Mouse (Mus musculus) midbrain, embryonic 13.5 days (tissue): ENCODE results near the gene Dse. TPM values are rescaled to one million over a fixed set of nuclear protein-coding genes. Genes with fewer than 3 reads are reported as not detected.

Source experiments
- ATAC-seq: fragments of 200-750 bp; cut with Nextera tagmentation; 2 replicates; pipeline ENCODE4 v1.8.0; 2017; ENCODE audit warnings: mild to moderate bottlenecking, moderate TSS enrichment, moderate library complexity
- H3K27ac ChIP-seq: fragments of 300-500 bp; sonication (generic); 2 replicates; pipeline ENCODE4 v1.5.1; 2015; ENCODE audit warnings: inconsistent platforms, mild to moderate bottlenecking, moderate library complexity
- H3K27me3 ChIP-seq: fragments of 300-500 bp; sonication (generic); 2 replicates; pipeline ENCODE4 v1.6.1; 2015; ENCODE audit warnings: mild to moderate bottlenecking, inconsistent platforms
- H3K36me3 ChIP-seq: fragments of 300-500 bp; sonication (generic); 2 replicates; pipeline ENCODE4 v1.6.1; 2015; ENCODE audit warnings: mild to moderate bottlenecking, inconsistent platforms
- H3K4me1 ChIP-seq: fragments of 300-500 bp; sonication (generic); replicated peaks from 2 replicates; pipeline ENCODE4 v1.6.1; 2015; ENCODE audit warnings: inconsistent platforms
- H3K4me2 ChIP-seq: fragments of 300-500 bp; sonication (generic); replicated peaks from 2 replicates; pipeline ENCODE4 v1.6.1; 2015; ENCODE audit warnings: moderate library complexity, mild to moderate bottlenecking, inconsistent platforms
- H3K4me3 ChIP-seq: fragments of 300-500 bp; sonication (generic); replicated peaks from 2 replicates; pipeline ENCODE4 v1.5.1; 2015; ENCODE audit warnings: mild to moderate bottlenecking, inconsistent platforms
- H3K9ac ChIP-seq: fragments of 300-500 bp; sonication (generic); replicated peaks from 2 replicates; pipeline ENCODE4 v1.6.1; 2015; ENCODE audit warnings: mild to moderate bottlenecking, inconsistent platforms
- H3K9me3 ChIP-seq: fragments of 300-500 bp; sonication (generic); 2 replicates; pipeline ENCODE4 v1.6.1; 2016; ENCODE audit warnings: mild to moderate bottlenecking, inconsistent platforms
- WGBS: fragments of 180-500 bp; shearing (Covaris S2); methylation state at CpG from one replicate; pipeline ENCODE4 v1.1.7; 2015; 5-methylcytosine and 5-hydroxymethylcytosine counted together
- polyA plus RNA-seq: library from polyadenylated mRNA; unstranded; fragments of >200 nt; fragmentation: Nextera tagmentation; extraction: Ambion mirVana; gene quantifications from 2 replicates; pipeline ENCODE4 v1.2.1, GENCODE M21; 2015

The Dse gene
- polyA plus RNA-seq, 1 experiment from 2014 or later: 6.2 TPM

GRCm38 (mm10) chr10:34229491-34229890 is 22.0 kb upstream of the Dse start:
- no peak for ATAC-seq
- Histone ChIP-seq H3K36me3 (no peaks in the 10 kb centered on the region), H3K4me3 (no peak overlapping the region), H3K4me2 (no peak overlapping the region), H3K9me3 (peaks cover 3% of the 10 kb centered on the region; the same call in 1 of the 2 replicates), H3K9ac (no peak overlapping the region), H3K27me3 (no peaks in the 10 kb centered on the region), H3K27ac (no peak overlapping the region), H3K4me1 (no peaks in the 10 kb centered on the region)
- 81% methylated on average over 4 of the region's 4 CpGs for WGBS

GRCm38 (mm10) chr10:34223660-34224059 is 16.1 kb upstream of the Dse start:
- no peak for ATAC-seq
- no peak overlapping the region for H3K4me3 ChIP-seq
- peaks cover 3% of the 10 kb centered on the region; the same call in 1 of the 2 replicates for H3K9me3 ChIP-seq
- H3K4me1 ChIP-seq: no peaks in the 10 kb centered on the region
- H3K36me3 ChIP-seq: no peaks in the 10 kb centered on the region
- no peak overlapping the region for H3K27ac ChIP-seq
- 45% methylated on average over 3 of the region's 3 CpGs for WGBS
- H3K9ac ChIP-seq: no peak overlapping the region
- H3K27me3 ChIP-seq: no peaks in the 10 kb centered on the region
- H3K4me2 ChIP-seq: no peak overlapping the region

DNA sequence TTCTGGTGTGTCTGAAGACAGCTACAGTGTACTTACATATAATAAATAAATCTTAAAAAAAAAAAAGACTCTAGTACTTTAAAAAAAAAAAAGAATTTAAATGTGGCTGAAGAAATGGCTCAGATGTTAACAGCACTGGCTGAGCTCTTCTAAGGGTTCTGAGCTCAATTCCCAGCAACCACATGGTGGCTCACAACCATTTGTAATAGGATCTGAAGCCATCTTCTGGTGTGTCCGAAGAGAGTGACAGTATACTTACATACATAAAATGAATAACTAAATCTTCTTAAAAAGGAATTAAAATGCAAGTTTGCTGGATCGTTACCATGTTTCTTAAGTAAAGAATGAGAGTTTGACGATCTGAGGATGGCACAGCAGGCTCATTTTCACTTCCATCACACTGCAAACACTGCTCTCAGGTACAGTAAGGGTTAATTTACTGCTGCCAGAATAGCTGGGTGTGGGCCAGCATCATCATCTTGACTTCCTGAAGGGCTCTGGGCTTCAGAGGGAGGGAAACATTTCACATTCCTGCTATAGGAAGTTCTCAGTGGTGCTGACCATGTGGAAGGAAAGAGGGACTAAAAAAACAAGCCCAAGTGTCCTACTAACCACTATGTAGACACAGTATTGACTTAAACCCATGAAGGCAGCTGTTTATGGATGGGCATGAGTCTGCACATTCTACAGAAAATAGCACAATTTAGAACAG is 14.6 kb upstream of the Dse start:
- Histone ChIP-seq H3K4me2 (no peak overlapping the region), H3K9ac (no peak overlapping the region), H3K9me3 (no peaks in the 10 kb centered on the region), H3K4me1 (no peaks in the 10 kb centered on the region), H3K36me3 (no peaks in the 10 kb centered on the region), H3K27ac (no peak overlapping the region), H3K27me3 (no peaks in the 10 kb centered on the region), H3K4me3 (no peak overlapping the region)
- no peak for ATAC-seq
- WGBS: 79% methylated on average over 3 of the region's 3 CpGs

DNA sequence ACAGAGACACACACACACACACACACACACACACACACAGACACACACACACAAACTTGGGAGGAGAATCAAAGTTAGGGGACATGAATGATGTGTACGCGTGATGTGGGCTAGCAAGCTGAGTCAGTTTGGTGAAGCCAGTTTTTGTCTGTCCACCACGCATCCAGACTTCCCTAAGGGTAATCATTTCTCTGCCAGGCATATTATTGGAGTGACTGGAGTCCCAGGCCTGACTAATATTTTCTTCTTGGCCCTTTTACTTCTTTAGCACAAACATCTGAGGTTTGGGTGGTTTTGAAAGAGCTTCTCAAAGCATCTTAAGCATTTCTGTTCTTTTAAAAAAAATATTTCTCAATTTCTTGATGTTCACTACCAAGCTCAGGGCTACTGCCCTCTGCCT is 10.7 kb upstream of the Dse start:
- H3K4me1 ChIP-seq: no peaks in the 10 kb centered on the region
- no peaks in the 10 kb centered on the region for H3K27me3 ChIP-seq
- H3K4me2 ChIP-seq: no peak overlapping the region
- no peak overlapping the region for H3K27ac ChIP-seq
- no peak for ATAC-seq
- no peaks in the 10 kb centered on the region for H3K9me3 ChIP-seq
- WGBS: 99% methylated on average over 3 of the region's 3 CpGs
- no peaks in the 10 kb centered on the region for H3K36me3 ChIP-seq
- H3K9ac ChIP-seq: no peak overlapping the region
- no peak overlapping the region for H3K4me3 ChIP-seq

DNA sequence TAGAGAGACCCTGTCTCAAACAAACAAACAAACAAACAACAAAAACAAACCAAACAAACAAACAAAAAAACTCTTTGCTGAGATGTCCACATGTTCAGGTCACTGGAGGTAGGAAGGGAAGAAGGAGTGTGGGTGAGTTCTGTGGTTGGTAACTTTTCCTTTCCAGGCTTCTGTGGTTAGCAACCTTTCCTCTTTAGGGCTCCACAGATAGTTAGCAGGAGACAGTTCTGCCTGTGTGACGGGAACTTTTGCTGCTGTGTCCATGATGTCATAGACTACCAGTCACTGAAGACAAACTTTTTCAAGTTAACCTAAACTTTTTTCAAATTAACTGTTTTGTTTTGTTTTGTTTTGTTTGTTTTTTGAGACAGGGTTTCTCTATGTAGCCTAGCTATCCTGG is 8.2 kb upstream of the Dse start:
- Histone ChIP-seq H3K27ac (no peak overlapping the region), H3K4me2 (no peak overlapping the region), H3K9me3 (no peaks in the 10 kb centered on the region), H3K4me1 (no peaks in the 10 kb centered on the region), H3K27me3 (no peaks in the 10 kb centered on the region), H3K9ac (no peak overlapping the region), H3K4me3 (no peak overlapping the region), H3K36me3 (no peaks in the 10 kb centered on the region)
- no peak for ATAC-seq
- 100% methylated on average over 1 of the region's 1 CpGs for WGBS

DNA sequence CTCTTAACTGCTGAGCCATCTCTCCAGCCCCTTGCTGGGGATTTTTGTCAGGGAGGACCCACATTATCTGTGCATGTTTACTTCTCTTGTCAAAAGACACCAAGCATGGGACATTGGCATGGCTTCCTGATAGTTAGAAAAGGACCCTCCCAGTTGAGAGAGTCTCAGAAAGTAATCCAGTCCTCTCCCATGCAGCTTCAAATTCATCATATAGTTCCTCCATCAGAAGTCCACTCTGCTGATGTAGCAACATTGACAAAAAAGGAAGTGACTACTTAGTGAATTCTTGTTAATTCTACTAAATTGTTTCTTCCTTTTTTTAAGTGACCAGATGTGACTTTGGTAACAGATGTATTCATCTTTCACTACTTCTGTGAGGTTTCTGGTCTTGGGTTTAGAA is 2.4 kb upstream of the Dse start:
- no peak overlapping the region for H3K4me2 ChIP-seq
- no peak overlapping the region for H3K27ac ChIP-seq
- H3K36me3 ChIP-seq: no peaks in the 10 kb centered on the region
- no peaks in the 10 kb centered on the region for H3K9me3 ChIP-seq
- H3K9ac ChIP-seq: no peak overlapping the region
- H3K27me3 ChIP-seq: no peaks in the 10 kb centered on the region
- H3K4me3 ChIP-seq: no peak overlapping the region
- no peak for ATAC-seq
- H3K4me1 ChIP-seq: peaks cover 4% of the 10 kb centered on the region; the same call in 1 of the 2 replicates

GRCm38 (mm10) chr10:34208031-34208430 is 516 bp upstream of the Dse start:
- WGBS: 3% methylated on average over 13 of the region's 13 CpGs

DNA sequence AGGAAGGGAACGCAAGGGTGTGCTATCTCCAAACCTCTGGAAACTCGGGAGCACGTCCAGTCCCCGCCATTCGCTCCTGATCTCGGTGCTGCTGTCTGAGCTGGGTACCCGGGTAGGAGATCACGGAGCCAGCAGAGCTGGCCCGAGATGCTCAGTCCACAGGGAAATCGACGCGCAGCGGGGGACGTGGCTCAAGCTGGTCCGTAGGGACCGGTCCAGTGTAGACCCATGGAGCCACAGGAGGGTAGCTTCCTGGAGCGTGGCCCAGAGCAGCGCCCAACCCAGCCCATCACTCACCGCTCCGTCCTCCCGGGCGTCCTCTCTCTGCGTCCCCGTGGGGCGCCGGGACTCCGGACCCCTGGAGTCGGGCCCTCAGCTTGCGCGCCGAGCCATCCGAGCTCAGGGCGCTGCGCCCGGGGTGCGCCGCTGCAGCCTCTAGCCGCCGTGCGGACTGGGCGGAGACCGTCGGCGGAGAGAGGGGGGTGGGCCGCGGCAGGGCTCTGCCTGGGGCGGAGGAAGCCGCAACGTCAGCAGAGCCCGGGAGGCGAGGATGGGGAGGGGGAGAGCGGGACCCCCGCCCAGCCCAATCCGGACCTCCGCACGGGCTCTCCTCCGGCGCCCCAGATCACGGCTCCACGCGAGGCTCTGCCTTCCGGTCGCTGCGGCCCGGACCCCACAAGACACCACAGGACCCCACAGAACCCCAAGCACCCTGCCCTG is 572 bp downstream of the Dse start:
- no peaks in the 10 kb centered on the region for H3K9me3 ChIP-seq
- H3K27me3 ChIP-seq: no peaks in the 10 kb centered on the region
- WGBS: under 1% methylated on average over 56 of the region's 65 CpGs
- peak overlapping the region; percentile 87 for H3K9ac ChIP-seq
- H3K4me1 ChIP-seq: peaks cover 4% of the 10 kb centered on the region; the same call in 1 of the 2 replicates
- peak; percentile 97 for ATAC-seq
- no peaks in the 10 kb centered on the region for H3K36me3 ChIP-seq
- H3K4me2 ChIP-seq: peak overlapping the region; percentile 78
- H3K4me3 ChIP-seq: peak overlapping the region; percentile 73
- H3K27ac ChIP-seq: peak overlapping the region; percentile 64

More at GRCm38 (mm10) chr10:34208031-34208430, 516 bp upstream of the Dse start:
- ATAC-seq: no peak
- H3K27ac ChIP-seq: no peak overlapping the region
- H3K4me1 ChIP-seq: peaks cover 4% of the 10 kb centered on the region; the same call in 1 of the 2 replicates
- no peaks in the 10 kb centered on the region for H3K9me3 ChIP-seq
- peak overlapping the region; percentile 78 for H3K4me2 ChIP-seq
- peak overlapping the region; percentile 87; the same call in 1 of the 2 replicates for H3K9ac ChIP-seq
- peak overlapping the region; percentile 73 for H3K4me3 ChIP-seq
- H3K27me3 ChIP-seq: no peaks in the 10 kb centered on the region
- no peaks in the 10 kb centered on the region for H3K36me3 ChIP-seq

- H3K4me3 ChIP-seq: peak overlapping the region; percentile 73
- WGBS: 0% methylated on average over 15 of the region's 15 CpGs
- ATAC-seq: no peak
- 0 out of 2 replicates have a peak overlapping the region, but pooled peaks have one; percentile 64 for H3K27ac ChIP-seq
- peak overlapping the region; percentile 78 for H3K4me2 ChIP-seq
- H3K9ac ChIP-seq: peak overlapping the region; percentile 87
- H3K4me1 ChIP-seq: peaks cover 4% of the 10 kb centered on the region; the same call in 1 of the 2 replicates
- H3K27me3 ChIP-seq: no peaks in the 10 kb centered on the region
- no peaks in the 10 kb centered on the region for H3K36me3 ChIP-seq
- H3K9me3 ChIP-seq: no peaks in the 10 kb centered on the region
Observed at GRCm38 (mm10) chr10:34206436-34206782, 1.1 kb downstream of the Dse start.

DNA sequence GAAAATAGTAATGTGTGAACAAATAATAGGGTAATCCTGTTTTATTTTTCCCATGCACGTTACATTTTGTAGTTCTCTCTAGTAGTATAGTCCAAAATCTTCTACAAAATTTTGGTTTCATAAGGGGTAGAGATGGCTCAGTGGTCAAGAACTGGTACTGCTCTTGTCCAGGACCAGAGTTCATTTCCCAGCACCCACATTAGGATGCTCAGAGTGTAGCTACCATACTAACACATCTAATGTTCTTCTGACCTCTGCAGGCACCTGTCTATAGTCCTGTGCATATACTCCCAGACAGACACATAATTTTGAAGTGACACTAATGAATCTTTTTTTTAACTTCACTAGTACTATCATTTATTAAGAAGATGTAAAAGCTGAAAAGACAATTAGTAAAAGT is 1.7 kb downstream of the Dse start:
- Histone ChIP-seq H3K36me3 (no peaks in the 10 kb centered on the region), H3K4me2 (no peak overlapping the region), H3K27me3 (no peaks in the 10 kb centered on the region), H3K4me1 (peaks cover 4% of the 10 kb centered on the region; the same call in 1 of the 2 replicates), H3K9ac (no peak overlapping the region), H3K9me3 (no peaks in the 10 kb centered on the region), H3K4me3 (no peak overlapping the region), H3K27ac (no peak overlapping the region)
- 95% methylated on average over 1 of the region's 1 CpGs for WGBS
- no peak for ATAC-seq

DNA sequence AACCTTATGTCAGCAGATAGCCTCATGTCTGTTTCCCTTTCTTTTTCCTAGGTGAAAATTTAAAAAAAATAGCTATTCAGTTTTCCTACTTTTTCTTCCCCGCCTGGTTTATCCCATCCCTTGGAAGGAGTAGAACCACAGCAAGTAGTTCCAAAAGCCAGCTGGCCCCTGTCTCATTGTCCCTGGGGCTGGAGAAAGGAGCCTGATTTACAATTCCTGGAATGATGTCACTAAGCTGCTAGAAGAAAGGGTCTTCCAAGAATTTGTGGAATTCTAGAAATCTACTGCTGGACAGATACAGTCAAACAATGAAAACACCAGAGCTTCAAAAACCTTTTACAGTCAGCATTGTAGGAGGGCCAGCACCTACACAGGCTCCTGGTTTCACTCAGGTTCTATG is 6.8 kb downstream of the Dse start:
- Histone ChIP-seq H3K4me1 (no peaks in the 10 kb centered on the region), H3K27ac (no peak overlapping the region), H3K9me3 (no peaks in the 10 kb centered on the region), H3K36me3 (no peaks in the 10 kb centered on the region), H3K4me3 (no peak overlapping the region), H3K9ac (no peak overlapping the region), H3K27me3 (no peaks in the 10 kb centered on the region), H3K4me2 (no peak overlapping the region)
- no peak for ATAC-seq
- whole genome bisulfite sequencing: 87% methylated on average over 1 of the region's 1 CpGs

DNA sequence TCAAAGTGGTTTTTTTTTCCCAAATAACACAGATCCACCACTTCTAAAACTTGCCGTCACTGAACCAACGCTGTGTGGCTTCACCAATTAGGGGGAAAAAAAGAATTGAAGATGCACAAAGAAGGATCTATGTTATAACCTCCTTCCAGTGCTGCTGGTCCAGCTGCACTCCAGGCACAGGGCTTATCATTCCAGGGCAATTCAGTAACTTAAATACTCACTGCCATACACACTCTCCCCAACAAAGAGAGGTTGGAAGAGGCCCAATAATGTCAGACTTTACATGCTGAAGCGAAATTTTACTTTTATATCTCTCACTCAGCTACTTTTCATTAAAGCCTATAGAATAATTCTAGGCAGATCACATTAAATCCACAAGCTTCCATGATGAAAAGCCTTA is 8.9 kb downstream of the Dse start:
- H3K36me3 ChIP-seq: no peaks in the 10 kb centered on the region
- 85% methylated on average over 3 of the region's 3 CpGs for WGBS
- H3K27ac ChIP-seq: no peak overlapping the region
- no peaks in the 10 kb centered on the region for H3K9me3 ChIP-seq
- no peak overlapping the region for H3K9ac ChIP-seq
- H3K4me1 ChIP-seq: no peaks in the 10 kb centered on the region
- no peak overlapping the region for H3K4me3 ChIP-seq
- no peak overlapping the region for H3K4me2 ChIP-seq
- H3K27me3 ChIP-seq: no peaks in the 10 kb centered on the region
- ATAC-seq: no peak
